Mouse (Mus musculus) layer of hippocampus, postnatal 36 days (tissue): Measurements from ENCODE around the gene Nos2. TPM values are rescaled to one million over a fixed set of nuclear protein-coding genes. Genes with fewer than 3 reads are reported as not detected.
"Not testable (repeated sequence)": the region's sequence is repeated elsewhere in the genome, so short reads cannot be mapped to it uniquely, and the experiment has no call there.

Experiments
- DNase-seq, 2 experiments: peaks; one replicate each; pipeline ENCODE4 v3.0.0; 2022
- total RNA-seq, 2 experiments: library from RNA; stranded (reverse); gene quantifications; 2 replicates each; pipeline ENCODE4 v1.2.3; 2021

The Nos2 gene
- total RNA-seq, 2 experiments from 2014 or later, result 0.37 to 0.51 TPM

DNA sequence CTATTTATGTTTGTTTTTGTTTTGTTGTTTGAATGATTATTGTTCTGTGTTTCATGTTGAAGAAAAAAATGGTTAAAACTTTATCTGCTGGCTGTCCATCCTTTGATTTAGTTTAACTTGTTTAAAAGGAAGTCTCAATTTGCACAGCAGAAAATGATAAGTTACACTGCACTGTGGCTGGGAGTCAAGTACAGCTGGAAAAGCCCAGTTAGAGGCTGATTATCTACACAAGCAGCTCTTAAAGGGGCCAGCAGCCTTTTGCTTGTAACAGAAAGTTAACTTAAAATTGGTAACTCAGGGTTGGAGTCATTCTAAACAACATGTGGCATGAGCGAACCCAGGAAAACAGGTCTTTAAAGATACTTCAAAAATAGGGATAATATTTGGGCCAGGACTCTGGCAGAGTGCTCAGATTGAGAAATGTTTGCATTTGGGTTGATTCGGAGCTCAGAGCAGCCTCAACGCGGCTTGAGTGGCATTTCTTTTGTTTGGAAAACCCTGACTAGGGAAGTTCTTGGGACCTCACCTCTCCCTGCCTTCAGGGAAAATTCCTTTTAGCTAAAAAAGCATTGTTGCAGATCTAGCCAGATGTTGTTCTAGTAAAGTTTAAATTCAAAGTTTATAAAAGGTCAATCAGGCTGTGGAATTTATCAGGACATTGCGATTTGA, 70.4 kb downstream of the Nos2 start:
- DNase-seq, result not testable (repeated sequence)

DNA sequence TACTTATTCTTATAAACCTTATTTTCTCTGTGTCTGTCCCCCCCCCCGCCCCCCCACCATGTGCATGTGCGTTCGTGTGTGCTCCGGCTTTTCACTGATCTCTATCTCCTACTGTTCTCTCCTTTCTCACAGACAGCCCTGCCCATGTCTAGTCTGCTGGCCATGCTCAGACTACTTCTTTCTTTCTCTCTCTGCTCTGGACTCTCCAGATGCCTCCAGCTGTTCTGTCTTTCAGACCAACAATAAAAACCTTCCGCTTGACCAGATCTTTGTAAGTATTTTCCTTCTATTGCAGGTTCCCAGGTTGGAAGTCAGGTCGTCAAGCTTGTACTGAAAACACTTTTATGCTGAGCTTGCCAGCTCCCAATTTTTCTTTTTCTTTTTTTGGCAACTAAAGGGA, 78.5 kb downstream of the Nos2 start:
- no peak for DNase-seq

DNA sequence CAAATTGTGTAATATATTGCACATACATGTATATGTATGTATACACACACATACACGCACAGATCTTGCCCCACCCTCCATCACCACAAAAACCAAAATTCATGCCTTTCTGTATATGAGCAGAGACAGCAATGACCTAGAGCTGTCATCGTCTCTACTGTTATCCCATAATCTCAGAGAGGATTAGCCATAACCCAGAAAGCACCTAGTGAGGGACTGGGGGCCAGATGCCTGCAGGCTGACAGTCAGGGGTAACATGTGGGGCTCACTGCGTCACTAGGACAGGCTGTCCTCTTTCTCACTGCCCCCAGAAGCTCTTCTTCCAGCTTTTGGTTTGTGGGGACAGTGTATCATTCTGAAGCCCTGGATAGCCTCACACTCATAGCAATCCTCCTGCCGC, 81.3 kb downstream of the Nos2 start:
- DNase-seq, result no peak

DNA sequence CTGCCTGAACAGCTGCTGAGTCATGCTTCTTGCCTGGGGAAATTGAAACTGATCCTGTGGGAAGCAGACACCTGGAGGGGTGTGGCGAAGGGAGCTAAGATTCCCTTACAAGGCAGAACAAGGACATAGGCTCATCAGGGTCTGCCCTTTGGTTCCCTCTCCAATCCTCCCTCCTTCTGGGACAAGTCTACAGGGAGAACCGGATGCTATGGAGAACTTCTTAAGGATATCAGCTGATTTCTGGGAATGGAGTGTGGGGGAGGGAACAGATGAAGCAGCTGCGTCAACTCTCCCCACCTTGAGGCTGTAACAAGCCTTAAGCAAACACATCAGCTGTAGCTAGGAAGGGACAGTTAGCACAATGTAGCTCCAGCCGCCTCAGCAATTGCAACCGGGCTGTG, 82.0 kb downstream of the Nos2 start:
- DNase-seq, result no peak

DNA sequence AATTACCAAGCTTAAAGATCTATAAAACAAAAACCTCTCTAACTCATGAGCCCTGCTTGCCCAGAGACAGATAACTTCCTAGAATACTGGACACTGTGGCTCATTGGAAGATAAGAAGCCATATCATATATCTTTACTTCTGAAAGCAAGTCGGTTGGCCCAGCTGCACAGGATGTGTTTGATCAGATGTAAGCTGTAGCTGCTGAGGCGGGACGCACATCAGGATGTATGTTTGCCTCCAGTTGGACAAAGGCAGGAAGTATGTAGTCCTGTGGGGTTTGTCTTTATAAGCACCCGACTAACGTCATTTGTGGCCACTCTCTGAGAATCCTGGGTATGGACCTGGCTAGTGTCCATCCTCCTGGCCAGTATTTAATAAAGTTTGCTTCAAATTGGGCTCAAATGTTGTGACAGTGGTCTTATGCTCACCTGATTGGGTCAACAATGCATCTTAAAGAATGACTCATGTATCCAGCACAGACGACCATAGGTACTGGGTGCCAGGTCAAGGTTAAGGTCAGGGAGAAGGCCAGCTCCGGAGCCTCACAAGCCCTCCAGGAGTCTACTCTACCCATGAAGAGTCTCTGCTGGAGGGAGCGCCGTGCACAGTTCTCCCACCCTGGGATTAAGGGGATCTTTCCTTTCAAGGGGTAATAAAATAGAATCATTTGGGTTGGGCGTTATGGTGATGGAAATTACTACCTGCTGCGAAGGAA, 82.6 kb downstream of the Nos2 start:
- no peak for DNase-seq

DNA sequence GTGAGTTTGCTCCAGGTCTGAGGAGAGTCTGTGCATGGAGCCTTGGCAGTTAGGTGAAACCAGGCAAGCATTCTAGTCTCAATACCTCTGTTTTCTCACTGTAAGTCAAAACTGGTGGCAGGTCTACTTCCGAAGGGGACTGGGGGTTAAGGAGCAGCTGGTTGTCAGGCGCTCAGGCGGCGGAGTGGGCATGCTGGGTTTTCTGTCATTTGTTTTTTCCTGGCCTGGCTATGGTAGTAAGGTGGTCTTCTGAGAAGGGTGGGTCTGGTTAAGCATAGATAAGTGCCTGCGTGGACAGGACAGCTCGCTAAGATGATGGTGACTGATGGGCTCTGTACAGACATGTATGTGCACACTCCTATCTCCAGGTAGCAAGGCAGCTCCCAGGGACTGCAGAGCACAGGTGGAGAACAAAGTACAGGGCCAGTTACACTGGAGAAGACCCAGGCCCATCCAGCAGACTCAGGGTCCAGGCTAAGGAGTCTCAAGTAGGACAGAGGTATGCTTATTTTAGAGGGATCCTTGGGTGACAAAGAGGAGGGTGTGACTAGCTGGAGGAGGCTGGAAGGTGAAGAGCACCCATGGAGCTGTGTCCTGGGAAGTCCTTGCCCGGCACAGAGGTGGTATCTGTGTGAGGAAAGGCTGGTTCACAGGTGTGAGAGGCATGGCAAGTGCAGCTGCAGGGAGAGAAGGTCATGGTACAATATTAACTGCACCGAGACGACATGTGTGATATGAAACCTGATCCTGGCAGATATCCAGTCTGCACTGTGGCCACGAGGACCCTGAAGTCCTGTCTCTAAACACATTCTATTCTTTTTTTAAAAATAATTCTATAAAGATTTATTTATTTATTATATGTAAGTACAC, 83.4 kb downstream of the Nos2 start:
- DNase-seq, result no peak

DNA sequence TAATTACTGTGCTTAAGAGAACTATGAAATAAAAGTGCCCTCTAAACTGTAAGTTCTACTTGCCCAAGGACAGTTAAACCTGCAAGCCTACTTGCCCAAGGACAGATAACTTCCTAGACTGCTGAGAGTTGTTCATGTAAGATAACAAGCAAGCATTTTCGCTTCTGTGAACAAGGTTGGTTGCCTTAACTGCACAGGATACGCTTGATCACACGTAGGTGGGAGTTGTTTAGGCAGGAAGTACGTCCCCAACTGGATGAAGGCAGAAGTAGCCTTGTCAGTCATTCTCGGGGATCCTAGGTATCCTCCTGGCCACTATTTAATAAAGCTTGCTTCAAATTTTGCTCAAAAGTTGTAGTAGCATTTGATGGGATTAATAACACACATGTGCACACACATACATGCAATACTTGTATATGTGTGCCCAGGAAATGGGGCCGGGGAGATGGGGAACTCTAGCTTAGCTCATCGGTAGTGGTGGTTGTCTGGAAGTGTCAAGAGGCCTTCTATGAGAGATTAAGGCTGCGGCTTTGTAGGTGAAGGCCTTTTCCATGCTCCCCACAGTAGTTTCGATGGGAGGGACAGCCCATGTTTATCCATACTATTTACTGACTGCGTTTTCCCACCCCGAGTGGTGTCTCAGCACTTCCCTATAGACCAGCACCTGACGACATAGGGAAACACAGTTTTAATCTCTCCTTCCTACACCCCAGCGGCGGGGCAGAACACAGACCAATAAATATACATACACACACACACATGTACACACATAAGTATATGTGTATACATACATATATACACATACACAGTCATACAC, 85.2 kb downstream of the Nos2 start:
- no peak for DNase-seq

DNA sequence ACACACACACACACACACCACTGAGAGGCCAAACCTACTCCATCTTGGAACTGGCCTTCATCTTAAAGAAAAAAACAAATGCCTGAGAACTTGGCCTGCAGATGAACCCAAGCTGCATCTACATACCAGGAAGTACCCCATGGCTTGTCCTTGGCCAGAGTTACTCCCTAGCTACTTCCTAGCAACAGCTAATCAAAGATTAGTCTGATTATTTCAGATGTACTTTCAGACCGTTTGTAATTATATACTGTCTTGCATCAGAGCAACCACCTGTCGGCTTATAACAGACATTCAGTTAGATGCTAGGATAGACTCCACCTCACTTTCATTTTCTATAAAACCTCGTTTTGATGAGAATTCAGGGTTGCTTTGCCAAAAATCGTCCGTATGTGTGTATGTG, 85.8 kb downstream of the Nos2 start:
- DNase-seq, result no peak

DNA sequence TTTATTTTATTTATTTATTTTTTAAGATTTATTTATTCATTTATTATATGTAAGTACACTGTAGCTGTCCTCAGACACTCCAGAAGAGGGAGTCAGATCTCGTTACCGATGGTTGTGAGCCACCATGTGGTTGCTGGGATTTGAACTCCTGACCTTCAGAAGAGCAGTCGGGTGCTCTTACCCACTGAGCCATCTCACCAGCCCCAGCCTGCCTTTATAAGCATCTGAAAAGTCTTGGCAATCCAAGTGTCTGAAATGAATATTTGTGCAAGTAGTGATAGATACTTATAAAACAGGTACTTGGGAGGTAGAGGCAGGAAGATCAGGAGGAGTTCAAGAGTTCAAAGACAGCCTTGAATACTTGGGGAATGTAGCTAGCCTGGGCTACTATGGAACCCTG, 86.8 kb downstream of the Nos2 start:
- DNase-seq, result not testable (repeated sequence)

DNA sequence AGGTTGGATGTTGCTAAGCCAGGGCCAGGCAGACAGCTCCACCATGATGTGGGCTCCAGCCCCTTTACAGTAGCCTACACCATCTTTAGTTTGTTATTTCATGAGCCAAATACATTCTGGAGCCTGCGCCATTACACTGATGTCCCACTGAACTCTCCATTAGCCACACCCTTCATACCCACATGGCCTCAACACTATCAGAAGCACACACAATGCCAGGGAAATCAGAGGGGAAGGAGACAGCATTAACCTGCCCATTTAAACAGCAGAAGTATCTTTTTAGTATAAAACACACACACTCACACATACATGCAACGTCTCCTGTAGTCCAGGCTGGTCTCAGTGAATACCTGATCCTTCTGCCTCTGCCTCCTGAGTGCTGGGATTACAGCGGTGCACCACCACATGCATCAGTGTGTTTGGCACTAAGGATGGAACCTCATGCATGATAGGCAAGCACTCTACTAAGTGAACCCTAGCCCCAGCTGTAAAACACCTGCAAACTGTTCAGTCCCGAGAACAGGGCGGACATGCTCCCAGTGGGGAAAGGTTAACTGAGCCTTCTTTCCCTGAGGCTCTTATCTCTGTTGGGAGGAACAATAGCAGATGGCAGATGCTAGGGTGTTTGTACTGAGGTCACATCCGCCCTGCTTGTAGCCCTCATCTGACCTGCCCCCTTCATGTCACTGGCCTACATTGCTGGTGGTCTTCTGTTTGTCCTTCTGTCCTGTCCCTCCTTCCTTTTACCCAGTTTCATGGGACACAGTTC, 87.6 kb downstream of the Nos2 start:
- no peak for DNase-seq

DNA sequence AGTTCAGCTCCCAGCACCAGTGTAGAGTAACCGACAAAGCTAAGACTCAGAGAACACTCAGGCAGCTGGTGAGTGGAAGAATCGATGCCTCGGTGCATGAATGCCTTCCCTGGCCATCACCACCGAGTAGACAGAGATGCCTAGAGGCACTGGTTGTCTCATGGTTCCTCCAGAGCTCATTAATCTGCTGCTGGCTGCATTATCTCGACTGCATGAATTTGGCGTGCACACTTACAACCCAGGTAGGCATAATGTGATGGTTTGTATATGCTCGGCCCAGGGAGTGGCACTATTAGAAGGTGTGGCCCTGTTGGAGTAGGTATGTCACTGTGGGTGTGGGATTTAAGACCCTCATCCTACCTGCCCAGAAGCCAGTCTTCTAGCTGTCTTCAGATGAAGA, 88.3 kb downstream of the Nos2 start:
- no peak for DNase-seq

Other genes starting within 250 kb of the Nos2 start
- 10 to 100 TPM; 43.7 to 45.9 TPM for gene Nlk, start 223.4 kb upstream of the Nos2 start, total RNA-seq
- 10 to 100 TPM; 15.0 to 19.4 TPM for gene Ccnq, start 169.1 kb upstream of the Nos2 start, total RNA-seq
- gene Lyrm9, start 94.2 kb upstream of the Nos2 start, total RNA-seq, result 10 to 100 TPM; 14.9 to 22.3 TPM
- gene Lgals9, start 64.2 kb downstream of the Nos2 start, total RNA-seq, result 1 to 10 TPM; 4.9 to 5.0 TPM
- gene Ksr1, start 225.6 kb downstream of the Nos2 start, total RNA-seq, result 100 to 1,000 TPM; 183 to 261 TPM